Mouse (Mus musculus) limb, embryonic 13.5 days (tissue): ENCODE results near the gene Tgm5. TPM values are rescaled to one million over a fixed set of nuclear protein-coding genes. Genes with fewer than 3 reads are reported as not detected.
A peak's percentile ranks its signal among the peaks of the same experiment; 100 is the strongest.
"Not testable (repeated sequence)": the region's sequence is repeated elsewhere in the genome, so short reads cannot be mapped to it uniquely, and the experiment has no call there.

Experiments used
- ATAC-seq: fragments of 200-750 bp; cut with Nextera tagmentation; 2 replicates; pipeline ENCODE4 v1.8.0; 2017; ENCODE audit warnings: low read depth, moderate number of reproducible peaks, moderate TSS enrichment; ENCODE audit not compliant: low FRiP score
- H3K27ac ChIP-seq: fragments of 300-500 bp; sonication (generic); 2 replicates; pipeline ENCODE4 v1.5.1; 2015; ENCODE audit warnings: inconsistent platforms, mild to moderate bottlenecking, moderate library complexity
- H3K27me3 ChIP-seq: fragments of 300-500 bp; sonication (generic); 2 replicates; pipeline ENCODE4 v1.6.1; 2015; ENCODE audit warnings: mild to moderate bottlenecking, inconsistent platforms
- H3K36me3 ChIP-seq: fragments of 300-500 bp; sonication (generic); 2 replicates; pipeline ENCODE4 v1.6.1; 2015; ENCODE audit warnings: inconsistent platforms, mild to moderate bottlenecking, moderate library complexity
- H3K4me1 ChIP-seq: fragments of 300-500 bp; sonication (generic); 2 replicates; pipeline ENCODE4 v1.6.1; 2015; ENCODE audit warnings: inconsistent platforms
- H3K4me2 ChIP-seq: fragments of 300-500 bp; sonication (generic); replicated peaks from 2 replicates; pipeline ENCODE4 v1.6.1; 2015; ENCODE audit warnings: inconsistent platforms, mild to moderate bottlenecking, moderate library complexity
- H3K4me3 ChIP-seq: fragments of 300-500 bp; sonication (generic); 2 replicates; pipeline ENCODE4 v1.5.1; 2015; ENCODE audit warnings: moderate library complexity, mild to moderate bottlenecking, inconsistent platforms
- H3K9ac ChIP-seq: fragments of 300-500 bp; sonication (generic); 2 replicates; pipeline ENCODE4 v1.6.1; 2015; ENCODE audit warnings: mild to moderate bottlenecking, inconsistent platforms
- H3K9me3 ChIP-seq: fragments of 300-500 bp; sonication (generic); 2 replicates; pipeline ENCODE4 v1.6.1; 2016; ENCODE audit warnings: inconsistent platforms
- WGBS: fragments of 180-500 bp; shearing (Covaris S2); methylation state at CpG from one replicate; pipeline ENCODE4 v1.1.7; 2015; 5-methylcytosine and 5-hydroxymethylcytosine counted together
- polyA plus RNA-seq: library from polyadenylated mRNA; unstranded; fragments of >200 nt; fragmentation: Nextera tagmentation; extraction: Ambion mirVana; gene quantifications from 2 replicates; pipeline ENCODE4 v1.2.1, GENCODE M21; 2015

The Tgm5 gene
- polyA plus RNA-seq, 1 experiment from 2014 or later = not detected

GRCm38 (mm10) chr2:121038851-121039250 is 46.8 kb downstream of the Tgm5 start:
- not testable (repeated sequence) for H3K4me3 ChIP-seq, H3K9ac ChIP-seq, ATAC-seq, H3K4me2 ChIP-seq, H3K9me3 ChIP-seq, H3K27me3 ChIP-seq, H3K4me1 ChIP-seq, H3K36me3 ChIP-seq, H3K27ac ChIP-seq
- WGBS = 90% methylated on average over 1 of the region's 1 CpGs

GRCm38 (mm10) chr2:121036733-121037341 is 48.8 kb downstream of the Tgm5 start, which contains the start of gene Epb42:
Gene Epb42 (minus strand): TSS chr2:121037072.
- no peak within 1 kb of the TSS for H3K4me3 ChIP-seq
- WGBS = 63% methylated on average over 5 of the region's 5 CpGs
- ATAC-seq = no peak; the same call in 1 of the 2 replicates
- no peaks in the 10 kb centered on the region for H3K9me3 ChIP-seq
- H3K27me3 ChIP-seq = no peaks in the 10 kb centered on the region
- no peaks in the 10 kb centered on the region for H3K36me3 ChIP-seq
- H3K4me1 ChIP-seq = no peaks in the 10 kb centered on the region
- H3K4me2 ChIP-seq = no peak within 1 kb of the TSS
- H3K9ac ChIP-seq = no peak within 1 kb of the TSS
- no peak within 1 kb of the TSS for H3K27ac ChIP-seq

GRCm38 (mm10) chr2:121022918-121023317 is 62.7 kb downstream of the Tgm5 start:
- 0 out of 2 replicates have a peak, but pooled peaks cover 4% of the 10 kb centered on the region for H3K27me3 ChIP-seq
- no peak overlapping the region for H3K9ac ChIP-seq
- peaks cover 1% of the 10 kb centered on the region for H3K36me3 ChIP-seq
- no peak overlapping the region for H3K27ac ChIP-seq
- H3K4me2 ChIP-seq = no peak overlapping the region
- no peak for ATAC-seq
- no peak overlapping the region for H3K4me3 ChIP-seq
- H3K4me1 ChIP-seq = no peaks in the 10 kb centered on the region
- WGBS = 73% methylated on average over 5 of the region's 5 CpGs
- peaks cover under 1% of the 10 kb centered on the region; the same call in 1 of the 2 replicates for H3K9me3 ChIP-seq

GRCm38 (mm10) chr2:121017151-121017550 is 68.5 kb downstream of the Tgm5 start:
- Histone ChIP-seq H3K4me3 (no peak overlapping the region), H3K4me2 (no peak overlapping the region), H3K9me3 (peaks cover 4% of the 10 kb centered on the region; the same call in 1 of the 2 replicates), H3K36me3 (peaks cover 39% of the 10 kb centered on the region), H3K27me3 (no peaks in the 10 kb centered on the region), H3K4me1 (no peaks in the 10 kb centered on the region), H3K27ac (no peak overlapping the region), H3K9ac (no peak overlapping the region)
- 83% methylated on average over 1 of the region's 1 CpGs for WGBS
- no peak for ATAC-seq

- WGBS = 87% methylated on average over 9 of the region's 9 CpGs
- H3K36me3 ChIP-seq = peaks cover 46% of the 10 kb centered on the region
- no peak overlapping the region for H3K4me3 ChIP-seq
- H3K9ac ChIP-seq = no peak overlapping the region
- no peak overlapping the region for H3K4me2 ChIP-seq
- H3K4me1 ChIP-seq = no peaks in the 10 kb centered on the region
- no peaks in the 10 kb centered on the region for H3K27me3 ChIP-seq
- no peak for ATAC-seq
- peaks cover 4% of the 10 kb centered on the region; the same call in 1 of the 2 replicates for H3K9me3 ChIP-seq
- no peak overlapping the region for H3K27ac ChIP-seq
These were observed 69.4 kb downstream of the Tgm5 start for GRCm38 (mm10) chr2:121016226-121016625.

GRCm38 (mm10) chr2:121015507-121015906 is 70.1 kb downstream of the Tgm5 start:
- Histone ChIP-seq H3K27ac (no peak overlapping the region), H3K36me3 (peaks cover 47% of the 10 kb centered on the region), H3K4me2 (no peak overlapping the region), H3K4me1 (no peaks in the 10 kb centered on the region), H3K4me3 (no peak overlapping the region), H3K27me3 (no peaks in the 10 kb centered on the region), H3K9ac (no peak overlapping the region), H3K9me3 (peaks cover 4% of the 10 kb centered on the region; the same call in 1 of the 2 replicates)
- no peak for ATAC-seq
- WGBS = 80% methylated on average over 2 of the region's 2 CpGs

- H3K9me3 ChIP-seq = peaks cover under 1% of the 10 kb centered on the region; the same call in 1 of the 2 replicates
- H3K27me3 ChIP-seq = no peaks in the 10 kb centered on the region
- no peak for ATAC-seq
- peaks cover 8% of the 10 kb centered on the region for H3K4me1 ChIP-seq
- no peak overlapping the region for H3K9ac ChIP-seq
- 88% methylated on average over 9 of the region's 9 CpGs for WGBS
- H3K36me3 ChIP-seq = peaks cover 43% of the 10 kb centered on the region
- H3K4me3 ChIP-seq = no peak overlapping the region
- H3K27ac ChIP-seq = no peak overlapping the region
- no peak overlapping the region for H3K4me2 ChIP-seq
These were observed 73.0 kb downstream of the Tgm5 start for GRCm38 (mm10) chr2:121012676-121013075.

- WGBS = 21% methylated on average over 5 of the region's 5 CpGs
- Histone ChIP-seq H3K36me3 (peaks cover 23% of the 10 kb centered on the region), H3K27me3 (no peaks in the 10 kb centered on the region), H3K9me3 (no peaks in the 10 kb centered on the region), H3K4me1 (peaks cover 8% of the 10 kb centered on the region), H3K4me3 (peak overlapping the region; percentile 71), H3K27ac (no peak overlapping the region), H3K4me2 (peak overlapping the region; percentile 89), H3K9ac (peak overlapping the region; percentile 72)
- ATAC-seq = no peak
These were observed 76.5 kb downstream of the Tgm5 start for GRCm38 (mm10) chr2:121009071-121009677.

- H3K4me1 ChIP-seq = peaks cover 8% of the 10 kb centered on the region
- peak overlapping the region; percentile 89 for H3K4me2 ChIP-seq
- no peaks in the 10 kb centered on the region for H3K9me3 ChIP-seq
- peak overlapping the region; percentile 71 for H3K4me3 ChIP-seq
- H3K9ac ChIP-seq = peak overlapping the region; percentile 72
- H3K27ac ChIP-seq = no peak overlapping the region
- H3K36me3 ChIP-seq = peaks cover 20% of the 10 kb centered on the region
- under 1% methylated on average over 12 of the region's 12 CpGs for WGBS
- no peaks in the 10 kb centered on the region for H3K27me3 ChIP-seq
- ATAC-seq = no peak
These were observed 77.0 kb downstream of the Tgm5 start for GRCm38 (mm10) chr2:121008664-121009007.

GRCm38 (mm10) chr2:121007925-121008663 is 77.5 kb downstream of the Tgm5 start, which contains the start of gene Ccndbp1:
Gene Ccndbp1 (plus strand): TSS chr2:121008403.
- 1% methylated on average over 34 of the region's 34 CpGs for WGBS
- H3K9me3 ChIP-seq = no peaks in the 10 kb centered on the region
- no peaks in the 10 kb centered on the region for H3K27me3 ChIP-seq
- peak within 1 kb of the TSS; percentile 71 for H3K4me3 ChIP-seq
- H3K9ac ChIP-seq = peak within 1 kb of the TSS; percentile 72
- peak within 1 kb of the TSS; percentile 89 for H3K4me2 ChIP-seq
- no peak within 1 kb of the TSS; the same call in 1 of the 2 replicates for H3K27ac ChIP-seq
- H3K4me1 ChIP-seq = peaks cover 8% of the 10 kb centered on the region
- peak; percentile 96 for ATAC-seq
- peaks cover 17% of the 10 kb centered on the region for H3K36me3 ChIP-seq

- H3K27ac ChIP-seq = no peak overlapping the region
- 79% methylated on average over 1 of the region's 1 CpGs for WGBS
- no peaks in the 10 kb centered on the region for H3K9me3 ChIP-seq
- no peak overlapping the region for H3K9ac ChIP-seq
- no peaks in the 10 kb centered on the region for H3K27me3 ChIP-seq
- ATAC-seq = no peak
- H3K4me2 ChIP-seq = no peak overlapping the region
- H3K4me3 ChIP-seq = no peak overlapping the region
- peaks cover 8% of the 10 kb centered on the region for H3K4me1 ChIP-seq
- H3K36me3 ChIP-seq = peaks cover 8% of the 10 kb centered on the region; the same call in 1 of the 2 replicates
These were observed 78.7 kb downstream of the Tgm5 start for GRCm38 (mm10) chr2:121006986-121007385.
